Mouse (Mus musculus): Measurements from ENCODE around the gene Clic6.

GRCm38 (mm10) chr16:92565708-92566107, 80.2 kb downstream of the Clic6 start:
- TF ChIP-seq CTCF (IDR thresholded peaks at IDR 0.05; ENCODE audit: low read depth, low read length) = peak; percentile 76
- no peak for TF ChIP-seq GATA1 (IDR thresholded peaks at IDR 0.05; ENCODE audit: borderline replicate concordance, low read length)

Measured in G1E (cell line).